Mouse (Mus musculus): ENCODE data around the gene Pakap.

- no peak for TF ChIP-seq CTCF (IDR thresholded peaks at IDR 0.05; ENCODE audit: control insufficient read depth, insufficient read depth, insufficient read length)
- no peak for TF ChIP-seq MAX (IDR thresholded peaks at IDR 0.05)
Observed at GRCm38 (mm10) chr4:57867454-57867853, 299.5 kb downstream of the Pakap start.
